Mouse (Mus musculus) macrophage (primary cell): ENCODE results near the gene Emc6. TPM values are rescaled to one million over a fixed set of nuclear protein-coding genes. Genes with fewer than 3 reads are reported as not detected.

Experiments used
- H3K27ac ChIP-seq: fragments of 350-480 bp; formaldehyde crosslinking; 2 replicates; pipeline ENCODE4 v1.9.0; 2021
- H3K36me3 ChIP-seq: fragments of 350-480 bp; formaldehyde crosslinking; 2 replicates; pipeline ENCODE4 v1.9.0; 2021; ENCODE audit errors: inconsistent target
- H3K4me3 ChIP-seq: fragments of 350-480 bp; formaldehyde crosslinking; 2 replicates; pipeline ENCODE4 v1.9.0; 2021; ENCODE audit errors: inconsistent target
- H3K79me2 ChIP-seq: fragments of 350-480 bp; formaldehyde crosslinking; 2 replicates; pipeline ENCODE4 v1.9.0; 2021; ENCODE audit errors: inconsistent target
- WGBS: methylation state at CpG from one replicate; pipeline ENCODE4 v1.1.7; 2026; ENCODE audit warnings: inconsistent platforms; ENCODE audit not compliant: missing documents; 5-methylcytosine and 5-hydroxymethylcytosine counted together
- polyA plus RNA-seq: library from polyadenylated mRNA; stranded (reverse); fragments of 250-400 nt; gene quantifications from 3 replicates; pipeline ENCODE4 v1.2.4, GENCODE M21; 2018; ENCODE audit warnings: inconsistent platforms

Emc6 gene
- polyA plus RNA-seq, 1 experiment from 2014 or later, result 17.6 TPM

GRCm38 (mm10) chr11:73126495-73126894, 50.3 kb downstream of the Emc6 start:
- no peak overlapping the region for H3K27ac ChIP-seq
- no peaks in the 10 kb centered on the region for H3K36me3 ChIP-seq
- no peak overlapping the region for H3K4me3 ChIP-seq
- peaks cover 21% of the 10 kb centered on the region; the same call in 1 of the 2 replicates for H3K79me2 ChIP-seq
- 88% methylated on average over 6 of the region's 6 CpGs for WGBS

Other genes with a start within 250 kb of the Emc6 start
- gene Atp2a3, start 215.9 kb downstream of the Emc6 start, polyA plus RNA-seq, result 5.0 to 11.9 TPM (median 5.1 TPM) in 3 replicates
- gene P2rx1, start 177.9 kb downstream of the Emc6 start, polyA plus RNA-seq, result 0.12 to 0.80 TPM (median 0.33 TPM) in 3 replicates
- not detected in 3 replicates for gene Camkk1, start 158.0 kb downstream of the Emc6 start, polyA plus RNA-seq
- gene Ncbp3, start 129.3 kb downstream of the Emc6 start, polyA plus RNA-seq, result 4.9 to 6.5 TPM (median 4.9 TPM) in 3 replicates
- 0.04 to 0.10 TPM in 2 of 3 replicates, not detected in the other for gene Itgae, start 86.5 kb downstream of the Emc6 start, polyA plus RNA-seq
- gene Haspin, start 38.7 kb downstream of the Emc6 start, polyA plus RNA-seq, result 3.7 to 6.3 TPM (median 4.0 TPM) in 3 replicates
- gene P2rx5, start 16.6 kb downstream of the Emc6 start, polyA plus RNA-seq, result 0.08 to 0.42 TPM in 2 of 3 replicates, not detected in the other
- gene Tax1bp3, start within 50 bp of the Emc6 start, polyA plus RNA-seq, result 31.5 to 54.1 TPM (median 45.7 TPM) in 3 replicates
- gene Ctns, start 22.0 kb upstream of the Emc6 start, polyA plus RNA-seq, result 28.3 to 65.1 TPM (median 44.3 TPM) in 3 replicates
- 3.1 to 4.5 TPM (median 3.4 TPM) in 3 replicates for gene Shpk, start 22.4 kb upstream of the Emc6 start, polyA plus RNA-seq
- gene Trpv1, start 57.3 kb upstream of the Emc6 start, polyA plus RNA-seq, result not detected in 3 replicates
- gene Trpv3, start 90.4 kb upstream of the Emc6 start, polyA plus RNA-seq, result not detected in 3 replicates
- gene Aspa, start 152.6 kb upstream of the Emc6 start, polyA plus RNA-seq, result 0.83 to 3.9 TPM (median 1.8 TPM) in 3 replicates
- not detected in 3 replicates for gene Gm49340, start 152.7 kb upstream of the Emc6 start, polyA plus RNA-seq
- gene Spata22, start 152.7 kb upstream of the Emc6 start, polyA plus RNA-seq, result not detected in 3 replicates
- gene Olfr20, start 173.7 kb upstream of the Emc6 start, polyA plus RNA-seq, result not detected in 3 replicates
- not detected in 3 replicates for gene Olfr376, start 194.2 kb upstream of the Emc6 start, polyA plus RNA-seq
- gene Olfr1, start 222.6 kb upstream of the Emc6 start, polyA plus RNA-seq, result not detected in 3 replicates